Mouse (Mus musculus): ENCODE measurements at regions not wholly inside any gene's neighbourhood (a gene's known extent, or its start where the extent isn't known, plus 50 kb on each side); places are given as distances from the start of the nearest gene placed in this dataset.

DNA sequence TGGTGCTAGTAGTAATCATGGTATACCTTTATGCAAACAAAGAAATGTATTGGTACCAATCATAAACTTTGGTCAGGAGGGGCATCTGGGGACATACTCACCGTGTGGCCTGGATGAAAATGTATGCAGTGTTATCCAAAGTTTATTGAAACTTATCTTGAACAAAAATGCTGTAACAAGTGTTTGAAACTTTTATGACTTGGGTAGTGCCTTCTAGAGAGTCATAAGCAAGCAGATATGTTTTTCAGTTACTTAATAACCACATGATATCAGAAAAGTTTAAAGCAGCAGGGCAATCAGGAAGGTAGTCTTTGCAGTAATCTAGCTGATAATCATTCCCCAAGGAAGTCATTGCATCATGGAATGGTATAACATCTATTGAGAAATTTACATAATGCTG is 401.5 kb downstream of the Gm11232 start:
- Histone ChIP-seq H3K27me3 (ENCODE audit: control insufficient read depth, insufficient read depth, low read length) (no peaks in the 10 kb centered on the region), H3K9ac (ENCODE audit: low read depth, low read length) (no peak overlapping the region), H3K4me1 (ENCODE audit: control insufficient read depth, insufficient read depth, low read length) (peaks cover 2% of the 10 kb centered on the region), H3K36me3 (ENCODE audit: control insufficient read depth, insufficient read depth, low read length) (no peaks in the 10 kb centered on the region), H3K79me2 (ENCODE audit: control insufficient read depth, insufficient read depth, low read length) (no peaks in the 10 kb centered on the region), H3K27ac (replicated peaks; ENCODE audit: insufficient read depth, low read depth, low read length) (no peak overlapping the region), H3K4me3 (ENCODE audit: insufficient read depth, low read depth, low read length) (no peak overlapping the region)
- WGBS = 82% methylated on average over 1 of the region's 1 CpGs
- TF ChIP-seq POLR2A (IDR thresholded peaks at IDR 0.05; ENCODE audit: extremely low read depth, insufficient read depth, low read length) (no peak), CTCF (IDR thresholded peaks at IDR 0.05; ENCODE audit: low read depth, low read length) (no peak)
- DNase-seq (ENCODE audit: extremely low read depth, low read depth, low spot score) = no peak

DNA sequence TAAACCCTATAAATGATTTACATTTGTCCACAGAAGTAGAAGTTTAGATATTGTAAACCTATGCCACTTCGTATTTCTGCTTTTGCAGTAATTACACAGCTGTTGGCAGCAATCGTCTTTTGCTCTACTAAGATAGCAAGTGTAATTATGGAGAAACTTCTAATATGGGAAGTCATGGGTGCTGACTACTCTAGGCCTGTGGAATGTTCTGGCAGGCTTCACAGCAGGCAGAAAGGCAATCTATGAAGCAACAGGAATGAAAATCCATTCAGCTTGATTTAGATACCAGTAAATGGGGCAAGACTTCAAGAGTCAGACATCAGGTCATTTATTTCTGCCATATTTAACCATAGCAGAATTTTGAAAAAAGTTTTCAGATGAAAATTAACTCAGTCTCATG is 405.9 kb downstream of the Gm11232 start:
- peak; percentile 27 for DNase-seq (ENCODE audit: extremely low read depth, low read depth, low spot score)
- Histone ChIP-seq H3K79me2 (ENCODE audit: control insufficient read depth, insufficient read depth, low read length) (no peaks in the 10 kb centered on the region), H3K4me1 (ENCODE audit: control insufficient read depth, insufficient read depth, low read length) (peaks cover 2% of the 10 kb centered on the region), H3K9ac (ENCODE audit: low read depth, low read length) (no peak overlapping the region), H3K27me3 (ENCODE audit: control insufficient read depth, insufficient read depth, low read length) (no peaks in the 10 kb centered on the region), H3K4me3 (ENCODE audit: insufficient read depth, low read depth, low read length) (no peak overlapping the region), H3K36me3 (ENCODE audit: control insufficient read depth, insufficient read depth, low read length) (no peaks in the 10 kb centered on the region), H3K27ac (replicated peaks; ENCODE audit: insufficient read depth, low read depth, low read length) (no peak overlapping the region)
- TF ChIP-seq POLR2A (IDR thresholded peaks at IDR 0.05; ENCODE audit: extremely low read depth, insufficient read depth, low read length) (no peak), CTCF (IDR thresholded peaks at IDR 0.05; ENCODE audit: low read depth, low read length) (no peak)
- 14% methylated on average over 2 of the region's 2 CpGs for WGBS

DNA sequence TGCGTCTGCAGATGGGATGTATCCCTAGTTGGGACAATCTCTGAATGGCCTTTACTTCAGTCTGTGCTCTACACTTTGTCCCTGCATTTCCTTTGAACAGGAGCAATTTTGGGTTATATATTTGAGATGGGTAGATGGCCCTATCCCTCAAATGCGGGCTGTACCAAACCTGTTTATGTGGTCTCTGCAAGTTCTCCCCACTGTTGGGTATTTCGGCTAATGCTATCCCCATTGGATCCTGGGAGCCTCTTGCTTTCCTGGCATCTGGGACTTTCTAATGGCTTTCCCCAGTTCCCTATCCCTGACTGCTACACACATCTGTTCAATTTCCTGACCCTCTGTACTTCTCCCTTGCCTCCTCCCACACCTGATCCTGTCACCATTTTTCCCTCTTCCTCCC is 414.7 kb downstream of the Gm11232 start:
- no peak overlapping the region for H3K27ac ChIP-seq (replicated peaks; ENCODE audit: insufficient read depth, low read depth, low read length)
- TF ChIP-seq POLR2A (IDR thresholded peaks at IDR 0.05; ENCODE audit: extremely low read depth, insufficient read depth, low read length) = no peak
- TF ChIP-seq CTCF (IDR thresholded peaks at IDR 0.05; ENCODE audit: low read depth, low read length) = no peak

DNA sequence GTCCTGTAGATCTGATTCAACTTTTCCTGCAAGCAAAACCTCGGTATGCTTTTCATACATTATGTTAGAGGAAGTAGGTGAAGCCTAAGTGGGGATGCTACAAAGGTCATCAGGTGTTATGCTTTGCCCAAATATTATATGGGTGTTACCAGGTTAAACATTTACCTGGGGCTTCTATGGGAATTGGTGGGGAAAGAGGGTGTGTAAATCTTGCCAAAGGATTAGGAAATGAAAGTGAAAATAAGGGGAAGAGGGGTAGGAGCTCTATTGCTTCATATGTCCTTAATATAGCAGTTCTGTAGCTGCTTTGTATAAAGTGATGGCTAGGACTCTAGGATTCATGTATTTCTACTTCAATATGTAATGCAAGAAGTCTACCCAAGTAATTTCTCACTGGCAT is 419.2 kb downstream of the Gm11232 start:
- WGBS = 61% methylated on average over 1 of the region's 1 CpGs
- no peaks in the 10 kb centered on the region for H3K79me2 ChIP-seq (ENCODE audit: control insufficient read depth, insufficient read depth, low read length)
- no peaks in the 10 kb centered on the region for H3K4me1 ChIP-seq (ENCODE audit: control insufficient read depth, insufficient read depth, low read length)

More for the DNA sequence above, 414.7 kb downstream of the Gm11232 start:
- Histone ChIP-seq H3K36me3 (ENCODE audit: control insufficient read depth, insufficient read depth, low read length) (no peaks in the 10 kb centered on the region), H3K79me2 (ENCODE audit: control insufficient read depth, insufficient read depth, low read length) (no peaks in the 10 kb centered on the region), H3K9ac (ENCODE audit: low read depth, low read length) (no peak overlapping the region), H3K27me3 (ENCODE audit: control insufficient read depth, insufficient read depth, low read length) (no peaks in the 10 kb centered on the region), H3K4me1 (ENCODE audit: control insufficient read depth, insufficient read depth, low read length) (no peaks in the 10 kb centered on the region), H3K4me3 (ENCODE audit: insufficient read depth, low read depth, low read length) (no peak overlapping the region)
- no peak for DNase-seq (ENCODE audit: extremely low read depth, low read depth, low spot score)
- whole genome bisulfite sequencing = 94% methylated on average over 3 of the region's 3 CpGs

DNA sequence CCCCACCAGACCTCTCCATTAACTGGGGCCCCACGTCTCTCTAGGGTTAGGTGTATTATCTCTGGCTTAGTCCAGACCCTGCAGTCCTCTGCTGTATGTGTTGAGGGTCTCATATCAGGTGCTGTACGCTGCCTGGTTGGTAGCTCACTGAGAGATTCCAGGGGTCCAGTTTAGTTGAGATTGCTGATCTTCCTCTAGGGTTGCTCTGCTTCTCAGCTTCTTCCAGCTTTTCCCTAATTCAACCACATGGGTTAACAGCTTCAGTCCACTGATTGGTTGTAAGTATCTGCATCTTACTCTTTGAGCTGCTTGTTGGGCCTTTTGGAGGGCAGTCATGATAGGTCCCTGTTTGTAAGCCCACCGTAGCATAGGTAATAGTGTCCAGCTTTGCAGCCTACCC is 425.1 kb downstream of the Gm11232 start:
- WGBS = 80% methylated on average over 3 of the region's 3 CpGs
- no peaks in the 10 kb centered on the region for H3K27me3 ChIP-seq (ENCODE audit: control insufficient read depth, insufficient read depth, low read length)
- no peak overlapping the region for H3K27ac ChIP-seq (replicated peaks; ENCODE audit: insufficient read depth, low read depth, low read length)
- H3K79me2 ChIP-seq (ENCODE audit: control insufficient read depth, insufficient read depth, low read length) = no peaks in the 10 kb centered on the region
- no peaks in the 10 kb centered on the region for H3K4me1 ChIP-seq (ENCODE audit: control insufficient read depth, insufficient read depth, low read length)
- H3K36me3 ChIP-seq (ENCODE audit: control insufficient read depth, insufficient read depth, low read length) = no peaks in the 10 kb centered on the region
- H3K4me3 ChIP-seq (ENCODE audit: insufficient read depth, low read depth, low read length) = no peak overlapping the region
- DNase-seq (ENCODE audit: extremely low read depth, low read depth, low spot score) = no peak
- TF ChIP-seq POLR2A (IDR thresholded peaks at IDR 0.05; ENCODE audit: extremely low read depth, insufficient read depth, low read length) (no peak), CTCF (IDR thresholded peaks at IDR 0.05; ENCODE audit: low read depth, low read length) (no peak)
- H3K9ac ChIP-seq (ENCODE audit: low read depth, low read length) = no peak overlapping the region

More for the DNA sequence above, 419.2 kb downstream of the Gm11232 start:
- no peak overlapping the region for H3K9ac ChIP-seq (ENCODE audit: low read depth, low read length)
- TF ChIP-seq CTCF (IDR thresholded peaks at IDR 0.05; ENCODE audit: low read depth, low read length) (no peak), POLR2A (IDR thresholded peaks at IDR 0.05; ENCODE audit: extremely low read depth, insufficient read depth, low read length) (no peak)
- H3K27me3 ChIP-seq (ENCODE audit: control insufficient read depth, insufficient read depth, low read length) = no peaks in the 10 kb centered on the region
- no peak overlapping the region for H3K27ac ChIP-seq (replicated peaks; ENCODE audit: insufficient read depth, low read depth, low read length)
- peak; percentile 10 for DNase-seq (ENCODE audit: extremely low read depth, low read depth, low spot score)
- H3K4me3 ChIP-seq (ENCODE audit: insufficient read depth, low read depth, low read length) = no peak overlapping the region
- no peaks in the 10 kb centered on the region for H3K36me3 ChIP-seq (ENCODE audit: control insufficient read depth, insufficient read depth, low read length)

DNA sequence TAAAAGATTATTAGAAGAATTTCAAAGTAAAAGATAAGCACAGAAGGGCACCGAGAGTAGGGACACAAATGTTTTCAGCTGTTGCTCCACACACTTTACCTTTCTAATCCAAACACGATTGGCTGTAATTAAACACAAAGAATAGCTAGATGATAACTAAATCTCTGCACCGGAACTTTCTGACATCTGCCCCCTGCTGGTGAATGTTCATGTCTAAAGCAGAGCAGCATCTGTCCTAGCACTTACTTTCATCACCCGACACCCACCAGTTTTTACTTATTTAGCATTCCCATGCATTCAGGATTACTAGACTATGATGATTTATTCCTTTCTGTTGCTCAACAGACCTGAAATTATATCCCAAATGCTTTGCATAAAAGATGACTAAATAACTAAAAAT is 425.7 kb downstream of the Gm11232 start:
- DNase-seq (ENCODE audit: extremely low read depth, low read depth, low spot score) = peak; percentile 8
- Histone ChIP-seq H3K36me3 (ENCODE audit: control insufficient read depth, insufficient read depth, low read length) (no peaks in the 10 kb centered on the region), H3K27me3 (ENCODE audit: control insufficient read depth, insufficient read depth, low read length) (no peaks in the 10 kb centered on the region), H3K79me2 (ENCODE audit: control insufficient read depth, insufficient read depth, low read length) (no peaks in the 10 kb centered on the region), H3K27ac (replicated peaks; ENCODE audit: insufficient read depth, low read depth, low read length) (no peak overlapping the region), H3K4me3 (ENCODE audit: insufficient read depth, low read depth, low read length) (no peak overlapping the region), H3K9ac (ENCODE audit: low read depth, low read length) (no peak overlapping the region), H3K4me1 (ENCODE audit: control insufficient read depth, insufficient read depth, low read length) (no peaks in the 10 kb centered on the region)
- 70% methylated on average over 4 of the region's 4 CpGs for WGBS
- TF ChIP-seq CTCF (IDR thresholded peaks at IDR 0.05; ENCODE audit: low read depth, low read length) (no peak), POLR2A (IDR thresholded peaks at IDR 0.05; ENCODE audit: extremely low read depth, insufficient read depth, low read length) (no peak)
